Mouse (Mus musculus): ENCODE measurements around the gene Gm17535. TPM values are rescaled to one million over a fixed set of nuclear protein-coding genes. Genes with fewer than 3 reads are reported as not detected.
A peak's percentile ranks its signal among the peaks of the same experiment; 100 is the strongest.
"Not testable (repeated sequence)": the region's sequence is repeated elsewhere in the genome, so short reads cannot be mapped to it uniquely, and the experiment has no call there.

Gm17535 gene
- polyA plus RNA-seq, 1 experiment from 2014 or later: not detected

GRCm38 (mm10) chr9:3030677-3031318 is 3.6 kb upstream of the Gm17535 start:
- H3K36me3 ChIP-seq; H3K27ac ChIP-seq; H3K4me3 ChIP-seq; H3K9me3 ChIP-seq (replicated peaks); H3K27me3 ChIP-seq (ENCODE audit: low read depth, poor library complexity, severe bottlenecking); H3K4me1 ChIP-seq: not testable (repeated sequence)
- 61% methylated on average over 2 of the region's 10 CpGs for WGBS
- peak; percentile 70 for DNase-seq (ENCODE audit: low spot score)

- not testable (repeated sequence) for DNase-seq (ENCODE audit: low spot score); H3K4me3 ChIP-seq
- WGBS: 82% methylated on average over 8 of the region's 8 CpGs
Measured at GRCm38 (mm10) chr9:3036577-3036976, 2.2 kb downstream of the Gm17535 start, which contains the start of gene Gm10715. Gene Gm10715, plus strand, starts transcription at chr9:3036877.

GRCm38 (mm10) chr9:3038161-3038560 is 3.8 kb downstream of the Gm17535 start:
- H3K36me3 ChIP-seq; H3K27ac ChIP-seq; DNase-seq (ENCODE audit: low spot score); H3K4me3 ChIP-seq; H3K9me3 ChIP-seq (replicated peaks); H3K4me1 ChIP-seq; H3K27me3 ChIP-seq (ENCODE audit: low read depth, poor library complexity, severe bottlenecking): not testable (repeated sequence)
- WGBS: 73% methylated on average over 4 of the region's 4 CpGs

More at GRCm38 (mm10) chr9:3036577-3036976, 2.2 kb downstream of the Gm17535 start, which contains the start of gene Gm10715:
- not testable (repeated sequence) for H3K27ac ChIP-seq; H3K27me3 ChIP-seq (ENCODE audit: low read depth, poor library complexity, severe bottlenecking); H3K36me3 ChIP-seq; H3K4me1 ChIP-seq; H3K9me3 ChIP-seq (replicated peaks)

Small RNAs within 50 kb of the gene (microRNA-seq; reads per million reads assigned to microRNA genes)
- gene Mir101c: not detected

Other genes starting within 250 kb of the Gm17535 start
- not detected in 2 replicates for gene Gm10722, start 33.7 kb upstream of the Gm17535 start, polyA plus RNA-seq (2016; fragmentation: Nextera tagmentation; extraction: Ambion mirVana)
- not detected in 2 replicates for gene Gm11168, start 31.3 kb upstream of the Gm17535 start, polyA plus RNA-seq (2016; fragmentation: Nextera tagmentation; extraction: Ambion mirVana)
- gene Gm10721, start 21.5 kb upstream of the Gm17535 start, polyA plus RNA-seq (2016; fragmentation: Nextera tagmentation; extraction: Ambion mirVana): not detected in 2 replicates
- gene Gm10720, start 18.9 kb upstream of the Gm17535 start, polyA plus RNA-seq (2016; fragmentation: Nextera tagmentation; extraction: Ambion mirVana): not detected in 2 replicates
- gene Gm10719, start 17.2 kb upstream of the Gm17535 start, polyA plus RNA-seq (2016; fragmentation: Nextera tagmentation; extraction: Ambion mirVana): not detected in 2 replicates
- not detected in 2 replicates for gene Gm10718, start 11.1 kb upstream of the Gm17535 start, polyA plus RNA-seq (2016; fragmentation: Nextera tagmentation; extraction: Ambion mirVana)
- not detected in 2 replicates for gene Gm10717, start 9.2 kb upstream of the Gm17535 start, polyA plus RNA-seq (2016; fragmentation: Nextera tagmentation; extraction: Ambion mirVana)
- not detected in 2 replicates for gene Gm10715, start 2.3 kb downstream of the Gm17535 start, polyA plus RNA-seq (2016; fragmentation: Nextera tagmentation; extraction: Ambion mirVana)

Data from limb, embryonic 10.5 days (tissue).